Mouse (Mus musculus) liver, embryonic 14.5 days (tissue): ENCODE measurements around the gene Kat5. TPM values are rescaled to one million over a fixed set of nuclear protein-coding genes. Genes with fewer than 3 reads are reported as not detected.

Experiments used
- ATAC-seq: fragments of 200-750 bp; cut with Nextera tagmentation; 2 replicates; pipeline ENCODE4 v1.8.0; 2017; ENCODE audit warnings: moderate number of reproducible peaks, mild to moderate bottlenecking, moderate library complexity; ENCODE audit not compliant: insufficient read depth
- DNase-seq, 3 experiments: peaks; one replicate each; pipeline ENCODE4 v3.0.0-alpha.2; 2012 to 2013; ENCODE audit warnings: low read depth in 3 of 3, low spot score in 3 of 3
- H3K27ac ChIP-seq: fragments of 300-500 bp; sonication (generic); 2 replicates; pipeline ENCODE4 v1.5.1; 2014; ENCODE audit warnings: moderate library complexity, mild to moderate bottlenecking, control low read depth, inconsistent platforms
- H3K27me3 ChIP-seq: fragments of 300-500 bp; sonication (generic); 2 replicates; pipeline ENCODE4 v1.6.1; 2014; ENCODE audit warnings: mild to moderate bottlenecking, low read length, moderate library complexity; ENCODE audit not compliant: control insufficient read depth, insufficient read depth
- H3K36me3 ChIP-seq: fragments of 300-500 bp; sonication (generic); replicated peaks from 2 replicates; pipeline ENCODE4 v1.6.1; 2014; ENCODE audit warnings: low read depth; ENCODE audit not compliant: control insufficient read depth, insufficient read depth
- H3K4me1 ChIP-seq, 2 experiments: fragments of 200-500 bp in 1 of 2; fragments of 300-500 bp in 1 of 2; sonication (generic) in 1 of 2; replicated peaks; 2 replicates each; pipeline ENCODE4 v1.6.1; 2012 to 2014; ENCODE audit warnings: antibody characterized with exemption in 1 of 2, inconsistent platforms in 1 of 2, low read length in 1 of 2; ENCODE audit not compliant: control insufficient read depth in 2 of 2, insufficient read depth in 2 of 2
- H3K4me2 ChIP-seq: fragments of 300-500 bp; sonication (generic); 2 replicates; pipeline ENCODE4 v1.6.1; 2014; ENCODE audit warnings: low read depth, mild to moderate bottlenecking, control low read depth, moderate library complexity
- H3K4me3 ChIP-seq, 2 experiments: fragments of 200-500 bp in 1 of 2; fragments of 300-500 bp in 1 of 2; sonication (generic) in 1 of 2; 2 replicates each; pipeline ENCODE4 v1.5.1; 2012 to 2014; ENCODE audit warnings: low read depth in 2 of 2, low read length in 2 of 2, mild to moderate bottlenecking in 2 of 2, control low read depth in 1 of 2, inconsistent platforms in 1 of 2, moderate library complexity in 1 of 2; ENCODE audit not compliant: insufficient read depth in 1 of 2
- H3K9ac ChIP-seq: fragments of 300-500 bp; sonication (generic); replicated peaks from 2 replicates; pipeline ENCODE4 v1.6.1; 2014; ENCODE audit warnings: mild to moderate bottlenecking, control low read depth, moderate library complexity
- H3K9me3 ChIP-seq: fragments of 300-500 bp; sonication (generic); 2 replicates; pipeline ENCODE4 v1.6.1; 2016; ENCODE audit warnings: low read length, mixed read lengths; ENCODE audit not compliant: control insufficient read depth
- CTCF ChIP-seq: IDR thresholded peaks from 2 replicates; pipeline ENCODE4 v1.5.1; 2016; ENCODE audit warnings: antibody characterized with exemption, low read depth, control low read depth
- EP300 ChIP-seq: IDR thresholded peaks from 2 replicates; pipeline ENCODE4 v1.6.1; 2016; ENCODE audit warnings: antibody characterized with exemption, low read depth
- WGBS: fragments of 180-500 bp; shearing (Covaris S2); extraction: QIAGEN DNeasy Blood & Tissue Kit; methylation state at CpG from one replicate; pipeline ENCODE4 v1.1.7; 2014; ENCODE audit not compliant: insufficient replicate concordance; 5-methylcytosine and 5-hydroxymethylcytosine counted together
- polyA plus RNA-seq, 2 experiments: library from polyadenylated mRNA; depleted of rRNA in 1 of 2; stranded (reverse) in 1 of 2; unstranded in 1 of 2; fragments of >200 nt; fragmentation: Nextera tagmentation in 1 of 2; extraction: Ambion mirVana in 1 of 2; gene quantifications; 2 replicates each; pipeline versions ENCODE4 v1.2.1 to v1.2.3; 2012 to 2014

Kat5 gene
- polyA plus RNA-seq (2012; rRNA removed) (21.0 and 25.6 TPM in 2 replicates), polyA plus RNA-seq (2014; fragmentation: Nextera tagmentation; extraction: Ambion mirVana) (8.5 and 10.0 TPM in 2 replicates)

- 0 out of 2 replicates have a peak, but pooled peaks have one; percentile 21 for TF ChIP-seq CTCF
- no peak for TF ChIP-seq EP300
- Histone ChIP-seq H3K4me1 (peaks cover 19 to 28% of the 10 kb centered on the region in 2 experiments), H3K9me3 (no peaks in the 10 kb centered on the region), H3K9ac (peak within 1 kb of the TSS; percentile 75), H3K4me3 (peak within 1 kb of the TSS; percentile 76 to 79), H3K27me3 (no peaks in the 10 kb centered on the region), H3K27ac (peak within 1 kb of the TSS; percentile 65), H3K4me2 (peak within 1 kb of the TSS; percentile 63), H3K36me3 (peaks cover 32% of the 10 kb centered on the region)
- 1% methylated on average over 55 of the region's 55 CpGs for WGBS
- ATAC-seq: peak; percentile 89
- DNase-seq: peak; percentile 73 to 84 (median 73)
Observed at GRCm38 (mm10) chr19:5609547-5610404, at the start of gene Kat5. Kat5 (minus strand) TSS chr19:5610237.

GRCm38 (mm10) chr19:5654720-5655298 lies 44.8 kb upstream of the Kat5 start:
- WGBS: 83% methylated on average over 43 of the region's 43 CpGs
- ATAC-seq: no peak
- no peak for TF ChIP-seq EP300
- TF ChIP-seq CTCF: no peak

GRCm38 (mm10) chr19:5653969-5654719 lies 44.1 kb upstream of the Kat5 start:
- Histone ChIP-seq H3K36me3 (peaks cover 69% of the 10 kb centered on the region), H3K27me3 (no peaks in the 10 kb centered on the region), H3K9me3 (no peaks in the 10 kb centered on the region), H3K9ac (no peak overlapping the region), H3K27ac (no peak overlapping the region), H3K4me2 (peak overlapping the region; percentile 18), H3K4me3 (0 out of 4 replicates have a peak overlapping the region, but pooled peaks of 1 of the 2 experiments have one; percentile 6), H3K4me1 (peaks cover 3 to 8% of the 10 kb centered on the region in 2 experiments; a peak in 2 of 4 replicates)
- 81% methylated on average over 62 of the region's 62 CpGs for WGBS
- DNase-seq (no peak), ATAC-seq (0 out of 2 replicates have a peak, but pooled peaks have one; percentile 42)
- TF ChIP-seq EP300: no peak
- TF ChIP-seq CTCF: no peak

More at GRCm38 (mm10) chr19:5654720-5655298, 44.8 kb upstream of the Kat5 start:
- DNase-seq: no peak
- peaks cover 74% of the 10 kb centered on the region for H3K36me3 ChIP-seq
- H3K4me3 ChIP-seq: 0 out of 4 replicates have a peak overlapping the region, but pooled peaks of 1 of the 2 experiments have one; percentile 6
- no peaks in the 10 kb centered on the region for H3K27me3 ChIP-seq
- no peak overlapping the region for H3K27ac ChIP-seq
- peak overlapping the region; percentile 18 for H3K4me2 ChIP-seq
- no peaks in the 10 kb centered on the region for H3K9me3 ChIP-seq
- no peak overlapping the region for H3K9ac ChIP-seq
- peaks cover 3 to 4% of the 10 kb centered on the region in 2 experiments; a peak in 1 of 4 replicates for H3K4me1 ChIP-seq

GRCm38 (mm10) chr19:5652570-5652969 lies 42.5 kb upstream of the Kat5 start:
- H3K36me3 ChIP-seq: peaks cover 60% of the 10 kb centered on the region
- DNase-seq (no peak), ATAC-seq (no peak)
- no peak overlapping the region for H3K9ac ChIP-seq
- WGBS: 84% methylated on average over 6 of the region's 6 CpGs
- H3K27me3 ChIP-seq: no peaks in the 10 kb centered on the region
- peaks cover 3 to 15% of the 10 kb centered on the region in 2 experiments; a peak in 2 of 4 replicates for H3K4me1 ChIP-seq
- no peak for TF ChIP-seq CTCF
- TF ChIP-seq EP300: no peak
- no peak overlapping the region for H3K27ac ChIP-seq
- no peak overlapping the region for H3K4me3 ChIP-seq
- H3K9me3 ChIP-seq: no peaks in the 10 kb centered on the region
- H3K4me2 ChIP-seq: no peak overlapping the region
